Mouse (Mus musculus): ENCODE measurements around the gene Amhr2. TPM values are rescaled to one million over a fixed set of nuclear protein-coding genes. Genes with fewer than 3 reads are reported as not detected.

The Amhr2 gene
- polyA plus RNA-seq, 1 experiment: 0.18 TPM

DNA sequence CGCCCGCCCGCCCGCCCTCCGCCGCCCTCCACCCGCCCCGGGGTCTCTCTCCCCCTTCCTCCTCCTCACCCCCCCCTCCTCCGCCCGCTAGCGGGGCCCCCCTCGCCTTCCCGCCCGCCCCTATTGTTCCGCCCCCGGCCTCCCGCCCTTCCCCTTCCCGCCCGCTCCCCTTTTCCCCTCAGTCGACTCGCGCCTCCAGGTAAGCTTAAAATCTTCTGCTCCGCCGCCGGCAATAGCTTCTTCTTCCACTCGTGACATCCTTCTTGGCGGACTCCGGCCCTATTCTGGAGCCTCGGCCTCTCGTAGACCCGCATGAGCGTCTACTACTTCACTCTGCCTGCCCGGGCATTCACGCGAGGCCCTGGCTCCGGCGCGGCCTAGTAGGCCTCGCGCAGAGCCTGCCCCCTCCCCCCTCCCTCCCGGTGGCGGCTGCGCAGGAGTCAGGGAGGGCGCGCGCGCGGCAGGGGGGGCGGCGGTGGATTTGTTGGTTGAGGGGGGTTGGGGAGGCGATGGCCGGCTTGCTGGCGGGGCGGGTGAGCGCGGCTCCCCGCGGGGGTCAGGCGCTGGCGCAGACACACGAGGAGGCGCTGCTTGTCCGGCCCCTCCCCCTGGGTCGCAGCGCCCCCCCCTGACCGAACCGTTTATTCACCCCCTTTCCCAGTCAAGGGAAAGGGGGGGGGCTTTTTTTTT, 25.6 kb downstream of the Amhr2 start:
- WGBS: 1% methylated on average over 42 of the region's 67 CpGs
- no peaks in the 10 kb centered on the region for H3K27me3 ChIP-seq (ENCODE audit: control insufficient read depth, insufficient read depth, low read length)
- TF ChIP-seq CTCF (IDR thresholded peaks at IDR 0.05; ENCODE audit: extremely low read depth, insufficient read length, insufficient replicate concordance, low read depth, low read length) (no peak), POLR2A (IDR thresholded peaks at IDR 0.05; ENCODE audit: low read depth, low read length) (no peak; the same call in 1 of the 2 replicates)

DNA sequence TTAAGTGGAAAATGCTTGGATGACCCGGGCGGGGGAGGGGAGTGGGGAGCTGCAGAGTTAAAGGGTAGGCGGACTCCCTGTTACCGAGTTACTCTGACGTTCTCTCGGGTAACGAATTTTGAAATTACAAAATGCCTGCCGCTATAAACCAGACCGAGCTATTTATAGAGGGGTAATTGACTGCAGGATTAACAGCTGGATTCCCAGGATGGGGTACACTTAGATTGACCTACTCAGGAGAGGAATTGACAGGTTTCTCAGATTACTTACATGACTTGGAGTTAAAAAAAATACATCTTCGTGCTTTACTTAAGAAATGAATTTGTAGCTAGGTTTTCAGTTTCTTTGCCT, 26.1 kb downstream of the Amhr2 start:
- no peak overlapping the region; the same call in 1 of the 2 replicates for H3K27ac ChIP-seq (ENCODE audit: insufficient read depth, low read depth, low read length)
- under 1% methylated on average over 10 of the region's 10 CpGs for WGBS
- TF ChIP-seq POLR2A (IDR thresholded peaks at IDR 0.05; ENCODE audit: low read depth, low read length): no peak
- no peak for TF ChIP-seq CTCF (IDR thresholded peaks at IDR 0.05; ENCODE audit: extremely low read depth, insufficient read length, insufficient replicate concordance, low read depth, low read length)

More for the DNA sequence above, 25.6 kb downstream of the Amhr2 start:
- Histone ChIP-seq H3K4me3 (ENCODE audit: low read depth, low read length) (peak overlapping the region; percentile 98), H3K36me3 (ENCODE audit: control insufficient read depth, insufficient read depth, low read length) (peaks cover 28% of the 10 kb centered on the region), H3K4me1 (ENCODE audit: control insufficient read depth, insufficient read depth, insufficient read length, low read length) (peaks cover 4% of the 10 kb centered on the region; the same call in 1 of the 2 replicates), H3K27ac (ENCODE audit: insufficient read depth, low read depth, low read length) (peak overlapping the region; percentile 76)

DNA sequence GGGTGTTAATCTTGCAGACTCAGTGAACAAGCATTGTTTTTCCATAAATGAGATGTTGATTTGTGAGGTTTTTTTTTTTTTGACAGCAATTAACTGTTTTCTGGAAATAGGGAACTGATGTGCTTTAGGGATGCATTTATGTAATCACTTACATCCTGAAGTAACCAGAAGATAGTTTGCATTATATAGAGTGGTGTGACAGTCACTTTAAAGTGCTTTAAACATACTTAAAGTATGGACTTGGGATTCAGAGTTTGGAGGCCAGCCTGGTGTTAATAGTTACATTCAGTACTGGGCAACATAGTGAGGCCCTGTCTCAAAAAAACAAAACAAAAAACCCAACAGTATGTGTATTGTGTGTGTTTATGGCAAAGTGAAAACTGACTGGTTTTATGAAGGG, 26.6 kb downstream of the Amhr2 start:
- H3K27me3 ChIP-seq (ENCODE audit: control insufficient read depth, insufficient read depth, low read length): no peaks in the 10 kb centered on the region
- H3K4me3 ChIP-seq (ENCODE audit: low read depth, low read length): no peak overlapping the region
- H3K36me3 ChIP-seq (ENCODE audit: control insufficient read depth, insufficient read depth, low read length): peaks cover 36% of the 10 kb centered on the region
- TF ChIP-seq CTCF (IDR thresholded peaks at IDR 0.05; ENCODE audit: extremely low read depth, insufficient read length, insufficient replicate concordance, low read depth, low read length) (no peak), POLR2A (IDR thresholded peaks at IDR 0.05; ENCODE audit: low read depth, low read length) (no peak)
- peaks cover 4% of the 10 kb centered on the region; the same call in 1 of the 2 replicates for H3K4me1 ChIP-seq (ENCODE audit: control insufficient read depth, insufficient read depth, insufficient read length, low read length)
- no peak overlapping the region for H3K27ac ChIP-seq (ENCODE audit: insufficient read depth, low read depth, low read length)

More for the DNA sequence above, 26.1 kb downstream of the Amhr2 start:
- peaks cover 4% of the 10 kb centered on the region; the same call in 1 of the 2 replicates for H3K4me1 ChIP-seq (ENCODE audit: control insufficient read depth, insufficient read depth, insufficient read length, low read length)
- H3K36me3 ChIP-seq (ENCODE audit: control insufficient read depth, insufficient read depth, low read length): peaks cover 33% of the 10 kb centered on the region
- H3K27me3 ChIP-seq (ENCODE audit: control insufficient read depth, insufficient read depth, low read length): no peaks in the 10 kb centered on the region
- H3K4me3 ChIP-seq (ENCODE audit: low read depth, low read length): peak overlapping the region; percentile 98

DNA sequence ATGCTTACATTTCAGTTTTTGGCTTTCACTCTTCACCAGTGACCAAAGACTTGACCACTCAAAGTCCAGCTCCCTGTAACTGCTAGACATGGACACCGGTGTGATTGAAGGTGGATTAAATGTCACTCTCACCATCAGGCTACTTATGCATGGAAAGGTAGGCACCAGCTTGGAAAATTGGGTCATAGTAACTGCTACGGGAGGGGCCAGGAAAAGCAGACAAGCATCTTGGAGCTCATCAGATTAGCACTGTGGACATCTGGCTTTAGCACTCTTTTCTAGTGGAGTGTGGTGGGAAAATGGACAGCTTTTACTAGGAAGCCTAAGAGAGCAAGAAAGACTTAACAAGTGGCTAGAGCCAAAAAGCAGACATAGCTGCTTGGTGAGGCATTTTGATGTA, 28.1 kb downstream of the Amhr2 start:
- Histone ChIP-seq H3K4me1 (ENCODE audit: control insufficient read depth, insufficient read depth, insufficient read length, low read length) (peaks cover 4% of the 10 kb centered on the region; the same call in 1 of the 2 replicates), H3K27ac (ENCODE audit: insufficient read depth, low read depth, low read length) (no peak overlapping the region), H3K4me3 (ENCODE audit: low read depth, low read length) (no peak overlapping the region), H3K27me3 (ENCODE audit: control insufficient read depth, insufficient read depth, low read length) (no peaks in the 10 kb centered on the region), H3K36me3 (ENCODE audit: control insufficient read depth, insufficient read depth, low read length) (peaks cover 42% of the 10 kb centered on the region)
- no peak for TF ChIP-seq CTCF (IDR thresholded peaks at IDR 0.05; ENCODE audit: extremely low read depth, insufficient read length, insufficient replicate concordance, low read depth, low read length)
- no peak for TF ChIP-seq POLR2A (IDR thresholded peaks at IDR 0.05; ENCODE audit: low read depth, low read length)
- 46% methylated on average over 2 of the region's 2 CpGs for WGBS

DNA sequence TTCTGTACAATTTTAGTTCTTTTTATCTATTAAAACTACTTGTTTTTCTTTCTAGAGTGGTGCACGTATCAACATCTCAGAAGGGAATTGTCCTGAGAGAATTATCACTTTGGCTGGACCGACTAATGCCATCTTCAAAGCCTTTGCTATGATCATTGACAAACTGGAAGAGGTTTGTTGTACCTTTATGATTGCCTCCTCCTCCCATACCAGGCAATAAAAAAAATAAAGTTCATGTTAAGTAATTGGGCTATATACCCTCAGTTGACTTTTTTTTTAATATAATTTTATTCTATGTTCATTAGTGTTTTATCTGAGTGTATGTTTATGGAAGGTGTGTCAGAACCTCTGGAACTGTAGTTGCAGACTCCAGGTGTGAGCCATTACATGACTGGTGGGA, 29.4 kb downstream of the Amhr2 start:
- TF ChIP-seq CTCF (IDR thresholded peaks at IDR 0.05; ENCODE audit: extremely low read depth, insufficient read length, insufficient replicate concordance, low read depth, low read length) (no peak), POLR2A (IDR thresholded peaks at IDR 0.05; ENCODE audit: low read depth, low read length) (no peak)
- WGBS: 85% methylated on average over 2 of the region's 2 CpGs
- peaks cover 4% of the 10 kb centered on the region; the same call in 1 of the 2 replicates for H3K4me1 ChIP-seq (ENCODE audit: control insufficient read depth, insufficient read depth, insufficient read length, low read length)
- no peak overlapping the region for H3K4me3 ChIP-seq (ENCODE audit: low read depth, low read length)
- H3K27ac ChIP-seq (ENCODE audit: insufficient read depth, low read depth, low read length): no peak overlapping the region
- peaks cover 45% of the 10 kb centered on the region for H3K36me3 ChIP-seq (ENCODE audit: control insufficient read depth, insufficient read depth, low read length)
- no peaks in the 10 kb centered on the region for H3K27me3 ChIP-seq (ENCODE audit: control insufficient read depth, insufficient read depth, low read length)

DNA sequence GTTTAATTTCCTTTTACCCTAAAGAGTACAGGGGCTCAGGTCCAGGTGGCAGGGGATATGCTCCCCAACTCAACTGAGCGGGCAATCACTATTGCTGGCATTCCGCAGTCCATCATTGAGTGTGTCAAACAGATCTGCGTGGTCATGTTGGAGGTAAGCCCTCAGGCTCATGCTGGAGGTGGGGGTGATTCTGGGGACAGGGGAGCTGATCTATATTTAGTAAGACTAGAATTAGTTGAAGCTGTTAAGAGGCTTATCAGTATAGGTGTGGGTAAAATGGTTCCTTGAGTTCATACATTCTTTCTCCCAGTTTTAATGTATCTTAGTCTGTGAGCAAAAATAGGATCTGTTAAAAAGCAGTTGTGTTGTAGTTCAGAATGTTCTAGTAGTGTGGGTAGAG, 38.0 kb downstream of the Amhr2 start:
- Histone ChIP-seq H3K27me3 (ENCODE audit: control insufficient read depth, insufficient read depth, low read length) (no peaks in the 10 kb centered on the region), H3K4me3 (ENCODE audit: low read depth, low read length) (no peak overlapping the region), H3K27ac (ENCODE audit: insufficient read depth, low read depth, low read length) (no peak overlapping the region), H3K4me1 (ENCODE audit: control insufficient read depth, insufficient read depth, insufficient read length, low read length) (no peaks in the 10 kb centered on the region), H3K36me3 (ENCODE audit: control insufficient read depth, insufficient read depth, low read length) (peaks cover 67% of the 10 kb centered on the region)
- TF ChIP-seq CTCF (IDR thresholded peaks at IDR 0.05; ENCODE audit: extremely low read depth, insufficient read length, insufficient replicate concordance, low read depth, low read length): no peak
- TF ChIP-seq POLR2A (IDR thresholded peaks at IDR 0.05; ENCODE audit: low read depth, low read length): no peak
- 93% methylated on average over 3 of the region's 3 CpGs for WGBS

DNA sequence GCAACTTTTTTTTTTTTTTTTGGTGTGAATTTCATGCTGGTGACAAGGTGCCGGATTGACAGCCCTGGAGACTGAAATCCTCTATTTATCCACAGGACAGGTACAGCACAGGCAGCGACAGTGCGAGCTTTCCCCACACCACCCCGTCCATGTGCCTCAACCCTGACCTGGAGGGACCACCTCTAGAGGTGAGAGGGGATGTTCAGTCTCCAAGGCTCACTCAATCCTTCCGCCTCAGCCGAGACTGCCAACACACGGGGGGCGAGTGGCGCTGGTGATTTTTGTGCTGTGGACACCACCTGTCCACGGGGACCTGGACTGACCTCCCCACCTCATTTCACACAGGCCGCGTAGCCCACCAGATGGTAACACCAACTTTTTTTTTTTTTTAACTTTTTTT, 40.7 kb downstream of the Amhr2 start:
- Histone ChIP-seq H3K4me3 (ENCODE audit: low read depth, low read length) (no peak overlapping the region), H3K4me1 (ENCODE audit: control insufficient read depth, insufficient read depth, insufficient read length, low read length) (no peaks in the 10 kb centered on the region), H3K36me3 (ENCODE audit: control insufficient read depth, insufficient read depth, low read length) (peaks cover 67% of the 10 kb centered on the region), H3K27ac (ENCODE audit: insufficient read depth, low read depth, low read length) (no peak overlapping the region), H3K27me3 (ENCODE audit: control insufficient read depth, insufficient read depth, low read length) (no peaks in the 10 kb centered on the region)
- WGBS: 90% methylated on average over 12 of the region's 12 CpGs
- TF ChIP-seq POLR2A (IDR thresholded peaks at IDR 0.05; ENCODE audit: low read depth, low read length): no peak
- TF ChIP-seq CTCF (IDR thresholded peaks at IDR 0.05; ENCODE audit: extremely low read depth, insufficient read length, insufficient replicate concordance, low read depth, low read length): no peak
